Mouse (Mus musculus): Measurements from ENCODE around the gene Ddc. TPM values are rescaled to one million over a fixed set of nuclear protein-coding genes. Genes with fewer than 3 reads are reported as not detected.

The Ddc gene
- polyA plus RNA-seq, 1 experiment = 0.19 TPM

- no peak overlapping the region for H3K4me3 ChIP-seq (ENCODE audit: control insufficient read depth, low read depth, low read length)
- no peaks in the 10 kb centered on the region for H3K36me3 ChIP-seq (ENCODE audit: control insufficient read depth, insufficient read depth, low read length)
- peaks cover 2% of the 10 kb centered on the region; the same call in 1 of the 2 replicates for H3K4me1 ChIP-seq (ENCODE audit: control insufficient read depth, insufficient read depth, low read length)
- no peak overlapping the region for H3K27ac ChIP-seq (ENCODE audit: control insufficient read depth, insufficient read depth, low read depth, low read length)
- TF ChIP-seq CTCF (IDR thresholded peaks at IDR 0.05; ENCODE audit: control insufficient read depth, insufficient read depth, insufficient replicate concordance, low read depth, low read length) = no peak
- TF ChIP-seq POLR2A (IDR thresholded peaks at IDR 0.05; ENCODE audit: control insufficient read depth, low read depth, low read length) = no peak
- H3K27me3 ChIP-seq (ENCODE audit: control insufficient read depth, insufficient read depth, low read length) = no peaks in the 10 kb centered on the region
These were observed 68.6 kb downstream of the Ddc start for GRCm38 (mm10) chr11:11829161-11830000.

- Histone ChIP-seq H3K4me3 (ENCODE audit: control insufficient read depth, low read depth, low read length) (no peak overlapping the region), H3K36me3 (ENCODE audit: control insufficient read depth, insufficient read depth, low read length) (no peaks in the 10 kb centered on the region), H3K4me1 (ENCODE audit: control insufficient read depth, insufficient read depth, low read length) (peaks cover 2% of the 10 kb centered on the region; the same call in 1 of the 2 replicates), H3K27ac (ENCODE audit: control insufficient read depth, insufficient read depth, low read depth, low read length) (no peak overlapping the region), H3K27me3 (ENCODE audit: control insufficient read depth, insufficient read depth, low read length) (no peaks in the 10 kb centered on the region)
- TF ChIP-seq CTCF (IDR thresholded peaks at IDR 0.05; ENCODE audit: control insufficient read depth, insufficient read depth, insufficient replicate concordance, low read depth, low read length) (no peak), POLR2A (IDR thresholded peaks at IDR 0.05; ENCODE audit: control insufficient read depth, low read depth, low read length) (no peak)
These were observed 69.2 kb downstream of the Ddc start for GRCm38 (mm10) chr11:11828761-11829160.

GRCm38 (mm10) chr11:11828251-11828650 lies 69.7 kb downstream of the Ddc start:
- TF ChIP-seq POLR2A (IDR thresholded peaks at IDR 0.05; ENCODE audit: control insufficient read depth, low read depth, low read length) = no peak
- TF ChIP-seq CTCF (IDR thresholded peaks at IDR 0.05; ENCODE audit: control insufficient read depth, insufficient read depth, insufficient replicate concordance, low read depth, low read length) = no peak
- Histone ChIP-seq H3K4me1 (ENCODE audit: control insufficient read depth, insufficient read depth, low read length) (peaks cover 2% of the 10 kb centered on the region; the same call in 1 of the 2 replicates), H3K36me3 (ENCODE audit: control insufficient read depth, insufficient read depth, low read length) (no peaks in the 10 kb centered on the region), H3K4me3 (ENCODE audit: control insufficient read depth, low read depth, low read length) (no peak overlapping the region), H3K27me3 (ENCODE audit: control insufficient read depth, insufficient read depth, low read length) (no peaks in the 10 kb centered on the region), H3K27ac (ENCODE audit: control insufficient read depth, insufficient read depth, low read depth, low read length) (no peak overlapping the region)

- Histone ChIP-seq H3K4me1 (ENCODE audit: control insufficient read depth, insufficient read depth, low read length) (peaks cover 10% of the 10 kb centered on the region), H3K27me3 (ENCODE audit: control insufficient read depth, insufficient read depth, low read length) (no peaks in the 10 kb centered on the region), H3K4me3 (ENCODE audit: control insufficient read depth, low read depth, low read length) (no peak overlapping the region), H3K36me3 (ENCODE audit: control insufficient read depth, insufficient read depth, low read length) (no peaks in the 10 kb centered on the region), H3K27ac (ENCODE audit: control insufficient read depth, insufficient read depth, low read depth, low read length) (no peak overlapping the region)
- no peak for TF ChIP-seq CTCF (IDR thresholded peaks at IDR 0.05; ENCODE audit: control insufficient read depth, insufficient read depth, insufficient replicate concordance, low read depth, low read length)
- no peak for TF ChIP-seq POLR2A (IDR thresholded peaks at IDR 0.05; ENCODE audit: control insufficient read depth, low read depth, low read length)
These were observed 71.5 kb downstream of the Ddc start for GRCm38 (mm10) chr11:11826475-11826874.

GRCm38 (mm10) chr11:11825670-11826069 lies 72.3 kb downstream of the Ddc start:
- H3K27me3 ChIP-seq (ENCODE audit: control insufficient read depth, insufficient read depth, low read length) = no peaks in the 10 kb centered on the region
- H3K27ac ChIP-seq (ENCODE audit: control insufficient read depth, insufficient read depth, low read depth, low read length) = no peak overlapping the region
- no peaks in the 10 kb centered on the region for H3K36me3 ChIP-seq (ENCODE audit: control insufficient read depth, insufficient read depth, low read length)
- no peak overlapping the region for H3K4me3 ChIP-seq (ENCODE audit: control insufficient read depth, low read depth, low read length)
- TF ChIP-seq CTCF (IDR thresholded peaks at IDR 0.05; ENCODE audit: control insufficient read depth, insufficient read depth, insufficient replicate concordance, low read depth, low read length) (no peak), POLR2A (IDR thresholded peaks at IDR 0.05; ENCODE audit: control insufficient read depth, low read depth, low read length) (no peak)
- H3K4me1 ChIP-seq (ENCODE audit: control insufficient read depth, insufficient read depth, low read length) = peaks cover 10% of the 10 kb centered on the region

- Histone ChIP-seq H3K36me3 (ENCODE audit: control insufficient read depth, insufficient read depth, low read length) (no peaks in the 10 kb centered on the region), H3K27ac (ENCODE audit: control insufficient read depth, insufficient read depth, low read depth, low read length) (no peak overlapping the region), H3K4me1 (ENCODE audit: control insufficient read depth, insufficient read depth, low read length) (peaks cover 10% of the 10 kb centered on the region), H3K4me3 (ENCODE audit: control insufficient read depth, low read depth, low read length) (no peak overlapping the region), H3K27me3 (ENCODE audit: control insufficient read depth, insufficient read depth, low read length) (no peaks in the 10 kb centered on the region)
- TF ChIP-seq POLR2A (IDR thresholded peaks at IDR 0.05; ENCODE audit: control insufficient read depth, low read depth, low read length) = no peak
- no peak for TF ChIP-seq CTCF (IDR thresholded peaks at IDR 0.05; ENCODE audit: control insufficient read depth, insufficient read depth, insufficient replicate concordance, low read depth, low read length)
These were observed 72.8 kb downstream of the Ddc start for GRCm38 (mm10) chr11:11824970-11825635.
